Mouse (Mus musculus): ENCODE measurements at regions not wholly inside any gene's neighbourhood (a gene's known extent, or its start where the extent isn't known, plus 50 kb on each side); places are given as distances from the start of the nearest gene placed in this dataset.
"Not testable (repeated sequence)": the region's sequence is repeated elsewhere in the genome, so short reads cannot be mapped to it uniquely, and the experiment has no call there.

DNA sequence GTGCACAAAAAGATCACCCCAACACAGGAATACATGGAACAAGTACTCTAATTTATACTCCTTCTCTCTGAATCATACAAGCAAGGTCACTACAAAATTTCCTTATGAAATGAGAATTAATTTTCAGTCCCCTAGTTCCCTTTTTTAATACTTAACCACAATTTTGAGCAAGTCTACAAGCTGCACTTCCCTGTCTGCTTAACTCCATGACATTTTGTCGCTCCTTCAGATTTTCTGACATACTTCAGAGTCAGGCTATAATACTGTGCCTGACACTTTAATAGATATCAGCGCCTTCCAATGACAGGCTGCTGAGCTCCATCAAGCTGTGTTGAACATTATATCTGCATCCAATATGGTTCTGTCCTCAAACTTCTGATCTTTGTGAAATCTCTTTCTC lies 505.0 kb upstream of the Zfp386 start:
- Histone ChIP-seq H3K36me3 (ENCODE audit: control insufficient read depth in 1 of 2, insufficient read depth in 2 of 2, low read length in 2 of 2) (no peaks in the 10 kb centered on the region), H3K27me3 (ENCODE audit: control insufficient read depth in 1 of 2, insufficient read depth in 2 of 2, low read length in 2 of 2) (no peaks in the 10 kb centered on the region), H3K79me2 (ENCODE audit: control insufficient read depth, insufficient read depth, low read length, poor library complexity) (no peaks in the 10 kb centered on the region), H3K4me3 (ENCODE audit: control insufficient read depth in 1 of 2, insufficient read depth in 1 of 2, low read depth in 2 of 2, low read length in 2 of 2) (no peak overlapping the region), H3K27ac (ENCODE audit: control insufficient read depth, low read depth, low read length) (no peak overlapping the region), H3K9me3 (replicated peaks; ENCODE audit: insufficient read depth, low read length) (no peaks in the 10 kb centered on the region), H3K4me1 (ENCODE audit: control insufficient read depth in 1 of 2, insufficient read depth in 2 of 2, low read length in 2 of 2) (no peaks in the 10 kb centered on the region), H3K9ac (ENCODE audit: control insufficient read depth, low read depth, low read length, poor library complexity, severe bottlenecking) (no peak overlapping the region)
- TF ChIP-seq KAT2A (conservative IDR thresholded peaks at IDR 0.05; ENCODE audit: low read depth, low read length), result no peak
- TF ChIP-seq MAFK (IDR thresholded peaks at IDR 0.05; ENCODE audit: borderline replicate concordance, low read depth, low read length), result no peak
- no peak for TF ChIP-seq POLR2A (IDR thresholded peaks at IDR 0.05; ENCODE audit: control insufficient read depth in 1 of 2, insufficient read depth in 1 of 2, low read depth in 1 of 2, low read length in 2 of 2, poor library complexity in 1 of 2)
- TF ChIP-seq ELF1 (IDR thresholded peaks at IDR 0.05; ENCODE audit: low read depth, low read length), result no peak
- no peak for TF ChIP-seq ZKSCAN1 (IDR thresholded peaks at IDR 0.05; ENCODE audit: low read depth, low read length)
- no peak for TF ChIP-seq MAX (IDR thresholded peaks at IDR 0.05; ENCODE audit: low read length)
- no peak for TF ChIP-seq NRF1 (IDR thresholded peaks at IDR 0.05; ENCODE audit: insufficient read depth, low read depth, low read length, poor library complexity, severe bottlenecking)
- TF ChIP-seq ZC3H11A (IDR thresholded peaks at IDR 0.05; ENCODE audit: low read depth, low read length), result no peak
- TF ChIP-seq POLR2AphosphoS5 (IDR thresholded peaks at IDR 0.05; ENCODE audit: borderline replicate concordance, low read depth, low read length), result no peak
- TF ChIP-seq MAZ (IDR thresholded peaks at IDR 0.05; ENCODE audit: low read depth, low read length), result no peak
- no peak for TF ChIP-seq POLR2AphosphoS2 (IDR thresholded peaks at IDR 0.05; ENCODE audit: low read length)
- no peak for TF ChIP-seq JUND (IDR thresholded peaks at IDR 0.05; ENCODE audit: low read depth, low read length)
- TF ChIP-seq CTCF (IDR thresholded peaks at IDR 0.05 in 2 of 3, conservative IDR thresholded peaks at IDR 0.05 in 1 of 3; ENCODE audit: control insufficient read depth in 1 of 3, insufficient read depth in 1 of 3, low read depth in 2 of 3, low read length in 3 of 3, poor library complexity in 1 of 3, severe bottlenecking in 1 of 3), result no peak
- no peak for TF ChIP-seq MYB (IDR thresholded peaks at IDR 0.05; ENCODE audit: low read depth, low read length)
- no peak for TF ChIP-seq CHD1 (IDR thresholded peaks at IDR 0.05; ENCODE audit: low read depth, low read length)
- no peak for TF ChIP-seq MXI1 (IDR thresholded peaks at IDR 0.05; ENCODE audit: low read depth, low read length)
- TF ChIP-seq GABPA (IDR thresholded peaks at IDR 0.05; ENCODE audit: low read depth, low read length), result no peak
- no peak for TF ChIP-seq TAL1 (IDR thresholded peaks at IDR 0.05; ENCODE audit: low read length)
- TF ChIP-seq CHD2 (IDR thresholded peaks at IDR 0.05; ENCODE audit: low read length), result no peak
- no peak for DNase-seq (ENCODE audit: low read depth, low spot score)

DNA sequence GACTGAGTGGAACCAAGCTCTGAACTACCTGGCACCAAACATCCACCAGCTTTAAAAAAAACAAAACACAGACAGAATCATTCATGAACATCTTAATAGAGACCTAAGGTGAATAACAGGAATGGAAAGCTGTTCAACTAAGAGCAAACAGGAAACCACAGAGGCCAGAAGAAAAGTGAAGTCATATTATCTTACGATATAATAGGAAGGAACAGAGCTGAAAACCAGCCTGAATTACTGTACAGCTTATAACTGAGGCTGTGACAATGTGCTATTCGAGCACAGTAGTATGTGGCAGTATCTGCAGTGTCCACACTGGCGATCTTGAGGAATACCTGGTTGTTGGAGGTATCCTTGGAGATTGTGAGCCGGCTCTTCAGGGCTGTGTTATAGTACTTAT lies 480.6 kb upstream of the Zfp386 start:
- not testable (repeated sequence) for DNase-seq (ENCODE audit: low read depth, low spot score); H3K79me2 ChIP-seq (ENCODE audit: control insufficient read depth, insufficient read depth, low read length, poor library complexity); H3K27ac ChIP-seq (ENCODE audit: control insufficient read depth, low read depth, low read length); H3K9me3 ChIP-seq (replicated peaks; ENCODE audit: insufficient read depth, low read length); H3K4me3 ChIP-seq (ENCODE audit: control insufficient read depth in 1 of 2, insufficient read depth in 1 of 2, low read depth in 2 of 2, low read length in 2 of 2); H3K9ac ChIP-seq (ENCODE audit: control insufficient read depth, low read depth, low read length, poor library complexity, severe bottlenecking); H3K4me1 ChIP-seq (ENCODE audit: control insufficient read depth in 1 of 2, insufficient read depth in 2 of 2, low read length in 2 of 2); H3K36me3 ChIP-seq (ENCODE audit: control insufficient read depth in 1 of 2, insufficient read depth in 2 of 2, low read length in 2 of 2); H3K27me3 ChIP-seq (ENCODE audit: control insufficient read depth in 1 of 2, insufficient read depth in 2 of 2, low read length in 2 of 2)

DNA sequence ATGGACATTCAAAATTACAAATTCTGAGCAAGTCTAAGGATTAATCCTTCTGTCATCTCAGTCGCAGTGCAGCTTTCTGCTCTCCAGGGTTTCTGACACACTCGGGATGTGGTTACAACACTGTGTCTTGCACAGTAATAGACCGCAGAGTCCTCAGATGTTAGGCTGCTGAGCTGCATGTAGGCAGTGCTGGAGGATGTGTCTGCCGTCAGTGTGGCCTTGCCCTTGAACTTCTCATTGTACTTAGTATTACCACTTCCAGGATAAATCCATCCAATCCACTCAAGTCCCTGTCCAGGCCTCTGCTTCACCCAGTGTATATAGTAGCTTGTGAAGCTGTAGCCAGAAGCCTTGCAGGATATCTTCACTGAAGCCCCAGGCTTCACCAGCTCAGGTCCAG lies 454.5 kb upstream of the Zfp386 start:
- H3K27ac ChIP-seq (ENCODE audit: control insufficient read depth, low read depth, low read length); H3K9ac ChIP-seq (ENCODE audit: control insufficient read depth, low read depth, low read length, poor library complexity, severe bottlenecking); H3K79me2 ChIP-seq (ENCODE audit: control insufficient read depth, insufficient read depth, low read length, poor library complexity); H3K4me3 ChIP-seq (ENCODE audit: control insufficient read depth in 1 of 2, insufficient read depth in 1 of 2, low read depth in 2 of 2, low read length in 2 of 2); DNase-seq (ENCODE audit: low read depth, low spot score); H3K9me3 ChIP-seq (replicated peaks; ENCODE audit: insufficient read depth, low read length); H3K27me3 ChIP-seq (ENCODE audit: control insufficient read depth in 1 of 2, insufficient read depth in 2 of 2, low read length in 2 of 2); H3K36me3 ChIP-seq (ENCODE audit: control insufficient read depth in 1 of 2, insufficient read depth in 2 of 2, low read length in 2 of 2); H3K4me1 ChIP-seq (ENCODE audit: control insufficient read depth in 1 of 2, insufficient read depth in 2 of 2, low read length in 2 of 2): not testable (repeated sequence)

Data from MEL (cell line).